Mouse (Mus musculus) liver, embryonic 12.5 days (tissue): ENCODE results near the gene Smco2. TPM values are rescaled to one million over a fixed set of nuclear protein-coding genes. Genes with fewer than 3 reads are reported as not detected.

Source experiments
- ATAC-seq: fragments of 200-750 bp; cut with Nextera tagmentation; 2 replicates; pipeline ENCODE4 v1.8.0; 2017; ENCODE audit warnings: moderate number of reproducible peaks, mild to moderate bottlenecking, moderate library complexity
- H3K27ac ChIP-seq: fragments of 300-500 bp; sonication (generic); 2 replicates; pipeline ENCODE4 v1.5.1; 2016; ENCODE audit warnings: mild to moderate bottlenecking
- H3K27me3 ChIP-seq: fragments of 300-500 bp; sonication (generic); replicated peaks from 2 replicates; pipeline ENCODE4 v1.6.1; 2016; ENCODE audit warnings: mild to moderate bottlenecking, moderate library complexity
- H3K36me3 ChIP-seq: fragments of 300-500 bp; sonication (generic); 2 replicates; pipeline ENCODE4 v1.6.1; 2016; ENCODE audit warnings: mild to moderate bottlenecking, moderate library complexity
- H3K4me1 ChIP-seq: fragments of 300-500 bp; sonication (generic); 2 replicates; pipeline ENCODE4 v1.6.1; 2016
- H3K4me2 ChIP-seq: fragments of 300-500 bp; sonication (generic); 2 replicates; pipeline ENCODE4 v1.6.1; 2016; ENCODE audit warnings: mild to moderate bottlenecking, moderate library complexity
- H3K4me3 ChIP-seq: fragments of 300-500 bp; sonication (generic); 2 replicates; pipeline ENCODE4 v1.5.1; 2016; ENCODE audit warnings: mild to moderate bottlenecking, moderate library complexity
- H3K9ac ChIP-seq: fragments of 300-500 bp; sonication (generic); 2 replicates; pipeline ENCODE4 v1.6.1; 2016; ENCODE audit warnings: mild to moderate bottlenecking, moderate library complexity
- H3K9me3 ChIP-seq: fragments of 300-500 bp; sonication (generic); replicated peaks from 2 replicates; pipeline ENCODE4 v1.6.1; 2016; ENCODE audit warnings: mild to moderate bottlenecking, moderate library complexity
- whole genome bisulfite sequencing: fragments of 180-500 bp; shearing (Covaris S2); methylation state at CpG from one replicate; pipeline ENCODE4 v1.1.7; 2016; ENCODE audit not compliant: insufficient replicate concordance; 5-methylcytosine and 5-hydroxymethylcytosine counted together
- polyA plus RNA-seq: library from polyadenylated mRNA; unstranded; fragments of >200 nt; fragmentation: Nextera tagmentation; extraction: Ambion mirVana; gene quantifications from 2 replicates; pipeline ENCODE4 v1.2.1, GENCODE M21; 2016

Gene Smco2
- polyA plus RNA-seq, 1 experiment from 2014 or later, result not detected

GRCm38 (mm10) chr6:146865701-146866100 is 15.8 kb downstream of the Smco2 start:
- Histone ChIP-seq H3K9ac (no peak overlapping the region), H3K27ac (no peak overlapping the region), H3K4me3 (no peak overlapping the region), H3K4me1 (no peaks in the 10 kb centered on the region), H3K4me2 (no peak overlapping the region), H3K36me3 (no peaks in the 10 kb centered on the region), H3K27me3 (no peaks in the 10 kb centered on the region), H3K9me3 (no peaks in the 10 kb centered on the region)
- ATAC-seq, result no peak
- 74% methylated on average over 4 of the region's 4 CpGs for WGBS

- no peak for ATAC-seq
- H3K4me3 ChIP-seq, result no peak overlapping the region
- H3K27ac ChIP-seq, result no peak overlapping the region
- H3K27me3 ChIP-seq, result 0 out of 2 replicates have a peak, but pooled peaks cover 10% of the 10 kb centered on the region
- no peak overlapping the region for H3K4me2 ChIP-seq
- H3K9me3 ChIP-seq, result peaks cover 4% of the 10 kb centered on the region
- no peak overlapping the region for H3K9ac ChIP-seq
- 66% methylated on average over 4 of the region's 4 CpGs for WGBS
- no peaks in the 10 kb centered on the region for H3K36me3 ChIP-seq
- H3K4me1 ChIP-seq, result no peaks in the 10 kb centered on the region
These were observed 22.1 kb downstream of the Smco2 start for GRCm38 (mm10) chr6:146871975-146872374.

GRCm38 (mm10) chr6:146874415-146874814 is 24.5 kb downstream of the Smco2 start:
- H3K27ac ChIP-seq, result no peak overlapping the region
- ATAC-seq, result no peak
- no peak overlapping the region for H3K4me2 ChIP-seq
- peaks cover 11% of the 10 kb centered on the region for H3K9me3 ChIP-seq
- no peaks in the 10 kb centered on the region for H3K36me3 ChIP-seq
- no peaks in the 10 kb centered on the region for H3K4me1 ChIP-seq
- H3K27me3 ChIP-seq, result 0 out of 2 replicates have a peak, but pooled peaks cover 10% of the 10 kb centered on the region
- 68% methylated on average over 6 of the region's 6 CpGs for WGBS
- H3K4me3 ChIP-seq, result no peak overlapping the region
- H3K9ac ChIP-seq, result no peak overlapping the region

GRCm38 (mm10) chr6:146876820-146877219 is 26.9 kb downstream of the Smco2 start:
- Histone ChIP-seq H3K9me3 (peaks cover 11% of the 10 kb centered on the region), H3K9ac (no peak overlapping the region), H3K36me3 (no peaks in the 10 kb centered on the region), H3K4me3 (no peak overlapping the region), H3K4me2 (no peak overlapping the region), H3K4me1 (no peaks in the 10 kb centered on the region), H3K27ac (no peak overlapping the region), H3K27me3 (0 out of 2 replicates have a peak, but pooled peaks cover 10% of the 10 kb centered on the region)
- 72% methylated on average over 2 of the region's 2 CpGs for WGBS
- ATAC-seq, result no peak

- Histone ChIP-seq H3K27ac (no peak overlapping the region), H3K4me3 (no peak overlapping the region), H3K4me1 (no peaks in the 10 kb centered on the region), H3K9me3 (peaks cover 11% of the 10 kb centered on the region), H3K27me3 (0 out of 2 replicates have a peak, but pooled peaks cover 10% of the 10 kb centered on the region), H3K36me3 (no peaks in the 10 kb centered on the region), H3K9ac (no peak overlapping the region), H3K4me2 (no peak overlapping the region)
- no peak for ATAC-seq
- 74% methylated on average over 12 of the region's 12 CpGs for WGBS
These were observed 27.6 kb downstream of the Smco2 start for GRCm38 (mm10) chr6:146877425-146878045.

- no peak overlapping the region for H3K4me3 ChIP-seq
- WGBS, result 59% methylated on average over 10 of the region's 10 CpGs
- no peak overlapping the region for H3K9ac ChIP-seq
- ATAC-seq, result no peak
- H3K27me3 ChIP-seq, result 0 out of 2 replicates have a peak, but pooled peaks cover 2% of the 10 kb centered on the region
- no peaks in the 10 kb centered on the region for H3K36me3 ChIP-seq
- H3K9me3 ChIP-seq, result peaks cover 11% of the 10 kb centered on the region
- H3K4me2 ChIP-seq, result no peak overlapping the region
- no peak overlapping the region for H3K27ac ChIP-seq
- H3K4me1 ChIP-seq, result no peaks in the 10 kb centered on the region
These were observed 29.0 kb downstream of the Smco2 start for GRCm38 (mm10) chr6:146878926-146879325.

- Histone ChIP-seq H3K9ac (no peak overlapping the region), H3K36me3 (no peaks in the 10 kb centered on the region), H3K27me3 (0 out of 2 replicates have a peak, but pooled peaks cover 2% of the 10 kb centered on the region), H3K4me1 (peaks cover under 1% of the 10 kb centered on the region; the same call in 1 of the 2 replicates), H3K4me3 (no peak overlapping the region), H3K9me3 (peaks cover 11% of the 10 kb centered on the region), H3K27ac (no peak overlapping the region), H3K4me2 (no peak overlapping the region)
- 79% methylated on average over 9 of the region's 9 CpGs for WGBS
- no peak for ATAC-seq
These were observed 30.0 kb downstream of the Smco2 start for GRCm38 (mm10) chr6:146879856-146880255.

- Histone ChIP-seq H3K9me3 (peaks cover 11% of the 10 kb centered on the region), H3K4me2 (no peak overlapping the region), H3K9ac (no peak overlapping the region), H3K27ac (no peak overlapping the region), H3K4me1 (peaks cover 4% of the 10 kb centered on the region; the same call in 1 of the 2 replicates), H3K36me3 (no peaks in the 10 kb centered on the region), H3K4me3 (no peak overlapping the region), H3K27me3 (0 out of 2 replicates have a peak, but pooled peaks cover under 1% of the 10 kb centered on the region)
- no peak for ATAC-seq
- WGBS, result 61% methylated on average over 4 of the region's 4 CpGs
These were observed 30.4 kb downstream of the Smco2 start for GRCm38 (mm10) chr6:146880296-146880695.

- Histone ChIP-seq H3K4me3 (no peak overlapping the region), H3K27ac (no peak overlapping the region), H3K4me1 (peaks cover 4% of the 10 kb centered on the region; the same call in 1 of the 2 replicates), H3K4me2 (no peak overlapping the region), H3K9me3 (peaks cover 6% of the 10 kb centered on the region; the same call in 1 of the 2 replicates), H3K36me3 (no peaks in the 10 kb centered on the region), H3K27me3 (no peaks in the 10 kb centered on the region), H3K9ac (no peak overlapping the region)
- ATAC-seq, result no peak
- 55% methylated on average over 13 of the region's 13 CpGs for WGBS
These were observed 32.2 kb downstream of the Smco2 start for GRCm38 (mm10) chr6:146881896-146882770.

- no peak for ATAC-seq
- H3K36me3 ChIP-seq, result no peaks in the 10 kb centered on the region
- no peak overlapping the region for H3K4me3 ChIP-seq
- no peaks in the 10 kb centered on the region for H3K9me3 ChIP-seq
- H3K27ac ChIP-seq, result no peak overlapping the region
- 55% methylated on average over 2 of the region's 2 CpGs for WGBS
- H3K27me3 ChIP-seq, result no peaks in the 10 kb centered on the region
- H3K9ac ChIP-seq, result no peak overlapping the region
- no peak overlapping the region for H3K4me2 ChIP-seq
- H3K4me1 ChIP-seq, result peaks cover 12% of the 10 kb centered on the region; the same call in 1 of the 2 replicates
These were observed 33.5 kb downstream of the Smco2 start for GRCm38 (mm10) chr6:146883426-146883825.

GRCm38 (mm10) chr6:146884171-146884570 is 34.3 kb downstream of the Smco2 start:
- WGBS, result 73% methylated on average over 3 of the region's 3 CpGs
- H3K9me3 ChIP-seq, result no peaks in the 10 kb centered on the region
- no peak overlapping the region for H3K4me2 ChIP-seq
- no peak overlapping the region for H3K9ac ChIP-seq
- no peak overlapping the region for H3K4me3 ChIP-seq
- H3K27ac ChIP-seq, result no peak overlapping the region
- no peak for ATAC-seq
- 0 out of 2 replicates have a peak, but pooled peaks cover 2% of the 10 kb centered on the region for H3K27me3 ChIP-seq
- H3K4me1 ChIP-seq, result peaks cover 18% of the 10 kb centered on the region
- no peaks in the 10 kb centered on the region for H3K36me3 ChIP-seq

GRCm38 (mm10) chr6:146884851-146885250 is 34.9 kb downstream of the Smco2 start:
- ATAC-seq, result no peak
- Histone ChIP-seq H3K27ac (no peak overlapping the region), H3K4me3 (no peak overlapping the region), H3K4me2 (no peak overlapping the region), H3K9me3 (no peaks in the 10 kb centered on the region), H3K4me1 (peaks cover 23% of the 10 kb centered on the region), H3K27me3 (peaks cover 7% of the 10 kb centered on the region; the same call in 1 of the 2 replicates), H3K36me3 (no peaks in the 10 kb centered on the region), H3K9ac (no peak overlapping the region)
- 25% methylated on average over 4 of the region's 4 CpGs for WGBS
